ENCODE assay signal across 9 mouse cellular contexts in genomic region chr4:149066672-149067551, GRCm38 (mm10). TPM values are rescaled to one million over a fixed set of nuclear protein-coding genes. Genes with fewer than 3 reads are reported as not detected.
DNase-seq lines count a peak whose midpoint lies in the region; ATAC-seq and TF ChIP-seq lines count a peak whose summit lies in the region.
"Had no signal": no experiment of that assay in that cellular context is flagged by ENCODE, and none has a peak within 500 bp of the region (broad histone marks: within the 10 kb centered on the region; RNA-seq: fewer than 3 reads in every experiment).

No protein-coding gene starts in this region.

- no peak overlapping the region for H3K27ac ChIP-seq in lung, postnatal 0 days (ENCODE audit: low read length)
- no peak overlapping the region for H3K27ac ChIP-seq in liver, embryonic 12.5 days
- H3K27ac ChIP-seq: macrophage had no signal

- peak; percentile 57 for TF ChIP-seq CTCF in lung, postnatal 0 days (IDR thresholded peaks at IDR 0.05)

- H3K4me2 ChIP-seq in lung, postnatal 0 days (replicated peaks; ENCODE audit: low read depth, low read length), result no peak overlapping the region
- H3K4me2 ChIP-seq in liver, embryonic 12.5 days, result no peak overlapping the region

- H3K4me3 ChIP-seq in lung, postnatal 0 days (ENCODE audit: low read depth, low read length), result no peak overlapping the region
- H3K4me3 ChIP-seq in liver, embryonic 12.5 days, result no peak overlapping the region

- H3K9me3 ChIP-seq in lung, postnatal 0 days (ENCODE audit: low read length), result no peaks in the 10 kb centered on the region
- no peaks in the 10 kb centered on the region for H3K9me3 ChIP-seq in liver, embryonic 12.5 days (replicated peaks)

- no peak overlapping the region for H3K9ac ChIP-seq in lung, postnatal 0 days (replicated peaks; ENCODE audit: low read depth)
- H3K9ac ChIP-seq in liver, embryonic 12.5 days, result no peak overlapping the region

- H3K4me1 ChIP-seq in lung, postnatal 0 days (ENCODE audit: insufficient read depth, low read depth, low read length), result no peaks in the 10 kb centered on the region
- H3K4me1 ChIP-seq in liver, embryonic 12.5 days, result peaks cover 17% of the 10 kb centered on the region

- ATAC-seq in cerebellum, adult (ENCODE audit: insufficient number of reproducible peaks, low FRiP score, low TSS enrichment), result peak; percentile 52; the same call in 1 of the 2 replicates
- ATAC-seq in lung, postnatal 0 days, result no peak
- ATAC-seq in liver, embryonic 12.5 days, result 0 out of 2 replicates have a peak, but pooled peaks have one; percentile 36

- intact Hi-C loops in heart, postnatal 25 days (cut with DNase I), result no loop called here

- 74% methylated on average over 22 of the region's 22 CpGs for WGBS in lung, postnatal 0 days
- WGBS in liver, embryonic 12.5 days (ENCODE audit: insufficient replicate concordance), result 66% methylated on average over 22 of the region's 22 CpGs

- no peaks in the 10 kb centered on the region; the same call in 1 of the 2 replicates for H3K27me3 ChIP-seq in lung, postnatal 0 days (replicated peaks; ENCODE audit: insufficient read depth, low read length)
- no peaks in the 10 kb centered on the region for H3K27me3 ChIP-seq in liver, embryonic 12.5 days (replicated peaks)

- H3K36me3 ChIP-seq in lung, postnatal 0 days (ENCODE audit: insufficient read depth, low read length), result no peaks in the 10 kb centered on the region
- peaks cover 41% of the 10 kb centered on the region for H3K36me3 ChIP-seq in liver, embryonic 12.5 days

- TF ChIP-seq EP300 in lung, postnatal 0 days (IDR thresholded peaks at IDR 0.05), result no peak

- no peak for DNase-seq in cerebellum, postnatal 4 days (ENCODE audit: low spot score in 2 of 2)
- peak; percentile 45 for DNase-seq in lung, postnatal 0 days (ENCODE audit: low spot score)
- DNase-seq in lung, postnatal 10 days, result no peak
- peak; percentile 68 for DNase-seq in thymus, postnatal 14 days
- DNase-seq in heart, postnatal 25 days (ENCODE audit: low spot score), result no peak
- DNase-seq in layer of hippocampus, postnatal 36 days, result no peak

RNA-seq across cellular contexts. Expression of gene Pex14, which starts 32.8 kb away (rescaled TPM):
- 38.9 TPM in 2 replicates for polyA plus RNA-seq in lung, postnatal 0 days (2015; fragmentation: Nextera tagmentation; extraction: Ambion mirVana)
- polyA plus RNA-seq in liver, embryonic 12.5 days (2016; fragmentation: Nextera tagmentation; extraction: Ambion mirVana), result 31.8 and 34.7 TPM in 2 replicates
- total RNA-seq in heart, postnatal 25 days (2021), result 10 to 100 TPM; 19.4 to 20.1 TPM
- total RNA-seq in layer of hippocampus, postnatal 36 days (2021), result 10 to 100 TPM; 43.6 to 44.0 TPM

RNA-seq across cellular contexts. Expression of gene Dffa, which starts 37.0 kb away (rescaled TPM):
- 21.5 and 22.8 TPM in 2 replicates for polyA plus RNA-seq in lung, postnatal 0 days (2015; fragmentation: Nextera tagmentation; extraction: Ambion mirVana)
- polyA plus RNA-seq in liver, embryonic 12.5 days (2016; fragmentation: Nextera tagmentation; extraction: Ambion mirVana), result 24.4 and 25.3 TPM in 2 replicates
- total RNA-seq in heart, postnatal 25 days (2021), result 10 to 100 TPM; 41.3 to 41.5 TPM
- 10 to 100 TPM; 49.3 to 52.2 TPM for total RNA-seq in layer of hippocampus, postnatal 36 days (2021)

RNA-seq across cellular contexts. Expression of gene Cort, which starts 59.7 kb away (rescaled TPM):
- polyA plus RNA-seq in lung, postnatal 0 days (2015; fragmentation: Nextera tagmentation; extraction: Ambion mirVana), result 0.18 and 0.21 TPM in 2 replicates
- polyA plus RNA-seq in liver, embryonic 12.5 days (2016; fragmentation: Nextera tagmentation; extraction: Ambion mirVana), result 0.35 TPM in 1 of 2 replicates, not detected in the other
- under 1 TPM in 1 of 2 experiments, not detected in 1; 0.39 TPM for total RNA-seq in heart, postnatal 25 days (2021)
- total RNA-seq in layer of hippocampus, postnatal 36 days (2021), result 10 to 100 TPM; 10.5 to 11.6 TPM
- polyA plus RNA-seq: macrophage had no signal

Comparison
In these comparisons a context has a peak if more than half of its experiments do, and no peak if none do; other contexts are left out.
1. DNase-seq: peak in lung, postnatal 0 days (single experiment) and thymus, postnatal 14 days (single experiment); none in cerebellum, postnatal 4 days (0 of 2), lung, postnatal 10 days (single experiment), heart, postnatal 25 days (single experiment) and layer of hippocampus, postnatal 36 days (0 of 2).
2. RNA of gene Cort, which starts 59.7 kb away (total RNA-seq): 10.5 to 11.6 TPM in layer of hippocampus, postnatal 36 days; 0.39 TPM in heart, postnatal 25 days; every median in the first group is over 4 times any median in the second.